Mouse (Mus musculus) spleen, adult 2 months (tissue): Measurements from ENCODE around the gene Prkn. TPM values are rescaled to one million over a fixed set of nuclear protein-coding genes. Genes with fewer than 3 reads are reported as not detected.

ENCODE experiments used
- DNase-seq, 2 experiments: peaks; one replicate each; pipeline versions ENCODE4 v3.0.0 to v3.0.0-alpha.2; 2012 to 2021; ENCODE audit warnings: low spot score in 2 of 2, low read depth in 1 of 2
- H3K27ac ChIP-seq: fragments of 200-500 bp; 2 replicates; pipeline ENCODE4 v1.5.1; 2012; ENCODE audit warnings: low read length, inconsistent platforms; ENCODE audit not compliant: insufficient read depth
- H3K27me3 ChIP-seq: fragments of 200-500 bp; 2 replicates; pipeline ENCODE4 v1.6.1; 2012; ENCODE audit warnings: mild to moderate bottlenecking, moderate library complexity, low read length, inconsistent platforms; ENCODE audit not compliant: control insufficient read depth, insufficient read depth
- H3K36me3 ChIP-seq: fragments of 200-500 bp; 2 replicates; pipeline ENCODE4 v1.6.1; 2012; ENCODE audit warnings: mild to moderate bottlenecking, low read length, inconsistent platforms; ENCODE audit not compliant: control insufficient read depth, insufficient read depth
- H3K4me1 ChIP-seq: fragments of 200-500 bp; 2 replicates; pipeline ENCODE4 v1.6.1; 2011; ENCODE audit warnings: inconsistent platforms; ENCODE audit not compliant: control insufficient read depth, insufficient read depth, insufficient read length
- H3K4me3 ChIP-seq: fragments of 200-500 bp; 2 replicates; pipeline ENCODE4 v1.5.1; 2011; ENCODE audit warnings: mild to moderate bottlenecking, inconsistent platforms; ENCODE audit not compliant: insufficient read depth, insufficient read length; ENCODE audit errors: extremely low read depth
- CTCF ChIP-seq: fragments of 200-500 bp; IDR thresholded peaks from 2 replicates; pipeline ENCODE4 v1.5.1; 2011; ENCODE audit warnings: mild to moderate bottlenecking, inconsistent platforms; ENCODE audit not compliant: insufficient read depth, insufficient read length, insufficient replicate concordance; ENCODE audit errors: extremely low read depth
- POLR2A ChIP-seq: fragments of 200-500 bp; IDR thresholded peaks from 2 replicates; pipeline ENCODE4 v1.6.1; 2011; ENCODE audit warnings: low read depth, low read length, inconsistent platforms
- WGBS: fragments of 180-500 bp; shearing (Covaris S2); methylation state at CpG from one replicate; pipeline ENCODE4 v1.1.7; 2018; 5-methylcytosine and 5-hydroxymethylcytosine counted together
- polyA plus RNA-seq: library from polyadenylated mRNA; depleted of rRNA; stranded (reverse); fragments of >200 nt; gene quantifications from 2 replicates; pipeline ENCODE4 v1.2.3, GENCODE M21; 2012

Prkn gene
- polyA plus RNA-seq, 1 experiment = 0.72 TPM

- Histone ChIP-seq H3K4me1 (no peaks in the 10 kb centered on the region), H3K27me3 (no peaks in the 10 kb centered on the region), H3K27ac (no peak overlapping the region), H3K36me3 (no peaks in the 10 kb centered on the region), H3K4me3 (no peak overlapping the region)
- 46% methylated on average over 3 of the region's 3 CpGs for WGBS
- no peak for TF ChIP-seq CTCF
- no peak for TF ChIP-seq POLR2A
- DNase-seq = no peak
Observed at GRCm38 (mm10) chr17:11532066-11532465, 691.9 kb downstream of the Prkn start.

DNA sequence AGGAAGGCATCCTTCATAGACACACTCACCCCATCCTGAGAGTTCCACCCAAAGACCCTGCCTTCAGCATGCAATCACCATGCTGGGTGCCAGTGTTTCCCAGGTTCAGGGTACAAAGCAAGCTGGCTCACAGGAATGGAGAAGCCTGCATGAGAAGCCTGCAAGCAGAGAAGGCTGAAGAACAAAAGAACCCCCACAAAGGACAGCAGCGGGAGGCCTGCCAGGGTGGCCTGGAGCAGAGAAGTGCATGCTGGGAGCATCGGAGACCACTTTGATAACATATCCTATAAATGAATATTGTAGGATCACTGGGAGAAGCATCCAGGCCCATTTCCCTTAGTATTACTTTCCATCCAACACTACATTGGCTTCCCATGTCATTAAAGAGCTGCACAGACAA, 692.6 kb downstream of the Prkn start:
- Histone ChIP-seq H3K4me1 (no peaks in the 10 kb centered on the region), H3K27me3 (no peaks in the 10 kb centered on the region), H3K36me3 (no peaks in the 10 kb centered on the region), H3K27ac (no peak overlapping the region), H3K4me3 (no peak overlapping the region)
- DNase-seq = no peak
- WGBS = 94% methylated on average over 2 of the region's 2 CpGs
- TF ChIP-seq POLR2A (no peak), CTCF (no peak)

- no peaks in the 10 kb centered on the region for H3K4me1 ChIP-seq
- H3K27me3 ChIP-seq = no peaks in the 10 kb centered on the region
- no peaks in the 10 kb centered on the region for H3K36me3 ChIP-seq
- WGBS = 88% methylated on average over 1 of the region's 1 CpGs
- no peak overlapping the region for H3K27ac ChIP-seq
- TF ChIP-seq CTCF (no peak), POLR2A (no peak)
- DNase-seq = no peak
- H3K4me3 ChIP-seq = no peak overlapping the region
Observed at GRCm38 (mm10) chr17:11533835-11534234, 693.7 kb downstream of the Prkn start.

DNA sequence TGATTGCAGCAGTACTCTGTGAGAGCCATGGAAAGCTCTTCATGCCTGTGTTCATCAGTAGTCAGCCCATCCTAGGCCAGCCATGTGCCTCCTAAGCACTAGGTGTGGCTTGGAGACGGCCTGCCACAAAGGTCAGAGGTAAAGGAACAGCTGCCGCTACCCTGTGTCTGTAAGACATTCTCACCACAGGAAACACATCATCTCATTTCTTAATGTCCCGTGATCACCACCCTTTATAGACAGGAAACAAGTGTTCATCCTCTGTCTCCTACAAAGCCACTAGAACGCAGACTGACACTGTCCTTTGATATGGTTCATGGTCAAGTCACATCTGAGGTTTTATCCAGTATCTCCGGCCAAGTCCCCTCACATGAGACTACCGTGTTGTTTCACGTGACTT, 698.6 kb downstream of the Prkn start:
- 33% methylated on average over 7 of the region's 7 CpGs for WGBS
- H3K27ac ChIP-seq = no peak overlapping the region
- no peak for TF ChIP-seq POLR2A
- TF ChIP-seq CTCF = no peak
- no peak for DNase-seq
- no peaks in the 10 kb centered on the region for H3K4me1 ChIP-seq
- H3K36me3 ChIP-seq = no peaks in the 10 kb centered on the region
- H3K4me3 ChIP-seq = no peak overlapping the region
- H3K27me3 ChIP-seq = no peaks in the 10 kb centered on the region

DNA sequence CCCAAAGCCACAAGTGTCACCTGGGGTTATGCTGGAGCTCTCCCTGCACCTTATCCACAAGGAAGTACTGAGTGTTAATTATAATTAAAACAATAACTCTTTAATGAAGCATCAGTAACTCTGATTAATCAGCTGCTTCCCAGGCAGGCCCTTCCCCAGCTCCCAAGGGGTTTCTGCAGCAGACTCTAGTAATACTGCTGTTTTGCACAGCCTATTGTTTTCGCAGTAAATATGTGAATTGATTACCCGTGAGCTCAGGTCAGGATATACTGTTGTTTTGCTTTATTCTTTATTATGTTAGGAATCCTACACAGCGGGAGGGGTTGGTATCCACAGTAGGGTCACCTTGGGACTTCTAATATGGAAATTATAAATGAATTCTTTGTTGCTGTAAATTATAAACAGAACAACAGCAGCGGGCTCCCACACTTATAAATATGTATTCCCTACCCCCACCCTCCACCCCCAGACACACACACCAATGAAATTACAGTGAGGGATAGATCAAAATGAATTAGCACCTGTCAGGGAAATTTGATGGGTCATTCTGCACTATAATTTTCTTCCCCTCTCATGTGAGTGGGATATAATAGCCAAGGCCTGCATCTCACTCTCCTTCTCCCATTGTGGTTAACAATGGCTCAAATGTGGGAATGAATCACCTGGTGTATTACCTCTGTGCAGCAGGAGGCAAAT, 701.9 kb downstream of the Prkn start:
- Histone ChIP-seq H3K27ac (no peak overlapping the region), H3K27me3 (no peaks in the 10 kb centered on the region), H3K4me3 (no peak overlapping the region), H3K36me3 (no peaks in the 10 kb centered on the region), H3K4me1 (no peaks in the 10 kb centered on the region)
- no peak for DNase-seq
- TF ChIP-seq POLR2A = no peak
- TF ChIP-seq CTCF = no peak
- 85% methylated on average over 4 of the region's 4 CpGs for WGBS

- WGBS = 9% methylated on average over 5 of the region's 5 CpGs
- no peaks in the 10 kb centered on the region for H3K36me3 ChIP-seq
- no peak overlapping the region for H3K27ac ChIP-seq
- no peaks in the 10 kb centered on the region for H3K27me3 ChIP-seq
- H3K4me1 ChIP-seq = no peaks in the 10 kb centered on the region
- no peak for DNase-seq
- TF ChIP-seq POLR2A (no peak), CTCF (no peak)
- H3K4me3 ChIP-seq = no peak overlapping the region
Observed at GRCm38 (mm10) chr17:11550562-11550961, 710.4 kb downstream of the Prkn start.

DNA sequence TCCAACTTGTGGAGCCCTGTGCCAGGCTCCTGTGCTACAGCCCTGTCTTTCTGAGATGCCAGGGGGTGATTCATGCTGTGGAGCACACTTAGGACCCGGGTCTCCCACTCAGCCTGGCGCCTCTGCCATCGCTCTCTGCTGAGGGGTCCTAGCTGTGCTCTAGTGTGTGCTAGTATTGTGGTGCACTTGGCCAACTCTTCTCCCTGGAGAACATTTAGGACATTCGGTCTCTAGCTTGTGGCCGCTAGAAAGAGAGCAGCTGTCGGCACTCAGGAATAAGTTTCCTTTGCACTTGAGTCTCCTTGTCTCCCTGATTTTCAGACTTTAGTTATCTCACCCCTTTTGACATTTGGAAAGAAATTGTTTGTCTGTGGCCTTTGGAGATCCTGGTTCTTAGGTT, 725.5 kb downstream of the Prkn start:
- WGBS = 88% methylated on average over 6 of the region's 6 CpGs
- no peak for TF ChIP-seq CTCF
- no peak for TF ChIP-seq POLR2A
- H3K27ac ChIP-seq = no peak overlapping the region

More for the DNA sequence above, 725.5 kb downstream of the Prkn start:
- no peaks in the 10 kb centered on the region for H3K36me3 ChIP-seq
- DNase-seq = no peak
- H3K27me3 ChIP-seq = no peaks in the 10 kb centered on the region
- no peak overlapping the region for H3K4me3 ChIP-seq
- no peaks in the 10 kb centered on the region for H3K4me1 ChIP-seq
